Mouse (Mus musculus): ENCODE results near the gene Prkd3. TPM values are rescaled to one million over a fixed set of nuclear protein-coding genes. Genes with fewer than 3 reads are reported as not detected.

Prkd3 gene
- 10 to 100 TPM; 26.0 to 32.2 TPM for total RNA-seq (2021)
- long read RNA-seq, experiment 1, full-length matches to known transcripts: 2 of 8 reads
- long read RNA-seq, experiment 1, partial matches to known transcripts: 4 of 8 reads
- long read RNA-seq, experiment 1, other reads (novel, unspliced or antisense): 2 of 8 reads
- long read RNA-seq, experiment 2, full-length matches to known transcripts: 1 of 3 reads
- long read RNA-seq, experiment 2, partial matches to known transcripts: 0 of 3 reads
- long read RNA-seq, experiment 2, other reads (novel, unspliced or antisense): 2 of 3 reads

- DNase-seq: peak; percentile 61 to 81
Observed at GRCm38 (mm10) chr17:79020208-79020983, at the start of gene Prkd3. Gene Prkd3 (minus strand): TSS chr17:79020816.

GRCm38 (mm10) chr17:79069766-79070480, 49.3 kb upstream of the Prkd3 start:
- DNase-seq: no peak

GRCm38 (mm10) chr17:79069019-79069418, 48.4 kb upstream of the Prkd3 start:
- no peak for DNase-seq

- DNase-seq: no peak
Observed at GRCm38 (mm10) chr17:79068581-79068980, 48.0 kb upstream of the Prkd3 start.

GRCm38 (mm10) chr17:79064250-79064649, 43.6 kb upstream of the Prkd3 start:
- peak in 1 of 2 experiments; percentile 19 for DNase-seq

GRCm38 (mm10) chr17:79060221-79060620, 39.6 kb upstream of the Prkd3 start:
- no peak for DNase-seq

GRCm38 (mm10) chr17:79058271-79058670, 37.7 kb upstream of the Prkd3 start:
- no peak for DNase-seq

GRCm38 (mm10) chr17:79052088-79052812, 31.6 kb upstream of the Prkd3 start:
- peak; percentile 76 to 82 for DNase-seq

- no peak for DNase-seq
Observed at GRCm38 (mm10) chr17:79051606-79052005, 31.0 kb upstream of the Prkd3 start, which contains the start of gene Qpct. Gene Qpct (plus strand): TSS chr17:79051906.

- no peak for DNase-seq
Observed at GRCm38 (mm10) chr17:79043705-79044104, 23.1 kb upstream of the Prkd3 start.

- DNase-seq: no peak
Observed at GRCm38 (mm10) chr17:79039660-79040059, 19.0 kb upstream of the Prkd3 start.

GRCm38 (mm10) chr17:79032782-79033181, 12.2 kb upstream of the Prkd3 start:
- no peak for DNase-seq

GRCm38 (mm10) chr17:79031569-79031968, 11.0 kb upstream of the Prkd3 start:
- DNase-seq: no peak

- DNase-seq: no peak
Observed at GRCm38 (mm10) chr17:79029226-79029625, 8.6 kb upstream of the Prkd3 start.

GRCm38 (mm10) chr17:79024544-79024943, 3.9 kb upstream of the Prkd3 start:
- DNase-seq: no peak

GRCm38 (mm10) chr17:79022746-79023145, 2.1 kb upstream of the Prkd3 start:
- DNase-seq: no peak

GRCm38 (mm10) chr17:79020984-79021335, 344 bp upstream of the Prkd3 start:
- no peak for DNase-seq

- peak in 1 of 2 experiments; percentile 19 for DNase-seq
Observed at GRCm38 (mm10) chr17:79019726-79020207, 849 bp downstream of the Prkd3 start.

- DNase-seq: no peak
Observed at GRCm38 (mm10) chr17:79018422-79018821, 2.2 kb downstream of the Prkd3 start.

GRCm38 (mm10) chr17:79015831-79016230, 4.8 kb downstream of the Prkd3 start:
- no peak for DNase-seq

- no peak for DNase-seq
Observed at GRCm38 (mm10) chr17:79014911-79015685, 5.5 kb downstream of the Prkd3 start.
